Mouse (Mus musculus) lung, postnatal 0 days (tissue): ENCODE results near the gene Hmcn1.

ENCODE experiments used
- CTCF ChIP-seq: IDR thresholded peaks from 2 replicates; pipeline ENCODE4 v1.5.1; 2016; ENCODE audit warnings: antibody characterized with exemption, mild to moderate bottlenecking
- EP300 ChIP-seq: IDR thresholded peaks from 2 replicates; pipeline ENCODE4 v1.6.1; 2016; ENCODE audit warnings: antibody characterized with exemption, mild to moderate bottlenecking, control low read depth

DNA sequence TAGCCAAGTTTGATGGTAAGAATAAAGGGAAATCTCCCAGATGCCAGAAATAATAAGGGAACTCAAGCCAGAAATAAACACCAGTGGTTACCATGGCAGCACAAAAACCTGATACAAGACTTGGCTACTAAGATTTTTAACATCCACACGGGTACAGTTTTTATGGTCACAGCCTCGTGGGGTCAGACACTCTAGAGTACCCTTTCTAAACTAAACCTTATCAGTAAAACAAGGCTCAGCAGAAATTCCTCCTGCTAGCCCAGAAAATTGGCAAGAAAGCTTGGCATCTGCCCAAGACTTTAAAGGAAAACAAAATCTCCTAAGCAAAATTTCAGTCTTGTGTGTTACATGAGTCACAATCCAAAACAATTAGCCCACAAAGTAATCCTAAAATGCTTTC is 17.0 kb downstream of the Hmcn1 start:
- no peak for TF ChIP-seq CTCF
- TF ChIP-seq EP300, result no peak
